Mouse (Mus musculus): ENCODE measurements around the gene Tmem251. TPM values are rescaled to one million over a fixed set of nuclear protein-coding genes. Genes with fewer than 3 reads are reported as not detected.
A peak's percentile ranks its signal among the peaks of the same experiment; 100 is the strongest.

The Tmem251 gene
- polyA plus RNA-seq, 1 experiment from 2014 or later: 13.2 TPM

DNA sequence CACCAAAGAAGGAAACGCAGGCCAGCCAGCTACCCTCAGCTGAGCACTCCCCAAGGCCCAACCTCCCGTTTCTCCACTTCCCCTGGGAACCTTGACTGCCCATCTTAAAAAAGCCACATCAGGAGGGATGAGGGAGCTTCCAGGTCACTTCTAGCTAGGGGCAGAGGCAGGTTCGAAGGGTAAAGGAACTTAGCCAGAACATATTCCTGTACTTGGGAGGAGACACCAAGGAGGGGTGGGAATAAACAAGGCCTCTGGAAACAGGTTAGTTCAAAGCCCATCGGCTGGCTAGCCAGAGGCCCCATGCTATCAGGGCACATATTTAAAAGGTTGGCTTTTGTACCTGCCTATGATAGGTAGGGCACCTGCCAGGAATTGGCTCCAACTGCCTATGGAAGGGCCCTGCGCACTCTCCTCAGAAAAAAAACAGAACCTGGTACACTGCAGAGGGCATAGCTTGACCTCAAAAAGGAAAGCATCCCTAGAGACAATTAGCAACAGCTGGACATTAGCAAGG, 41.8 kb upstream of the Tmem251 start:
- Histone ChIP-seq H3K9me3 (ENCODE audit: control insufficient read depth, low read length) (no peaks in the 10 kb centered on the region), H3K27ac (replicated peaks; ENCODE audit: low read depth, low read length) (no peak overlapping the region), H3K4me2 (ENCODE audit: low read length) (peak overlapping the region; percentile 79), H3K36me3 (ENCODE audit: control insufficient read depth, insufficient read depth, low read length) (no peaks in the 10 kb centered on the region), H3K4me3 (replicated peaks; ENCODE audit: low read depth, low read length) (no peak overlapping the region), H3K4me1 (ENCODE audit: control insufficient read depth, insufficient read depth, low read length) (peaks cover 43% of the 10 kb centered on the region), H3K9ac (replicated peaks; ENCODE audit: low read length) (no peak overlapping the region), H3K27me3 (ENCODE audit: control insufficient read depth, insufficient read depth, low read length) (no peaks in the 10 kb centered on the region)
- no peak for ATAC-seq (ENCODE audit: low FRiP score, low TSS enrichment)
- DNase-seq: no peak
- WGBS: 89% methylated on average over 5 of the region's 5 CpGs

- no peak overlapping the region for H3K9ac ChIP-seq (replicated peaks; ENCODE audit: low read length)
- ATAC-seq (ENCODE audit: low FRiP score, low TSS enrichment): no peak
- peak overlapping the region; percentile 79 for H3K4me2 ChIP-seq (ENCODE audit: low read length)
- no peaks in the 10 kb centered on the region for H3K27me3 ChIP-seq (ENCODE audit: control insufficient read depth, insufficient read depth, low read length)
- WGBS: 4% methylated on average over 15 of the region's 15 CpGs
- DNase-seq: peak; percentile 95
- H3K4me1 ChIP-seq (ENCODE audit: control insufficient read depth, insufficient read depth, low read length): peaks cover 40% of the 10 kb centered on the region
- peak overlapping the region; percentile 67 for H3K4me3 ChIP-seq (replicated peaks; ENCODE audit: low read depth, low read length)
- H3K9me3 ChIP-seq (ENCODE audit: control insufficient read depth, low read length): no peaks in the 10 kb centered on the region
- H3K36me3 ChIP-seq (ENCODE audit: control insufficient read depth, insufficient read depth, low read length): no peaks in the 10 kb centered on the region
- H3K27ac ChIP-seq (replicated peaks; ENCODE audit: low read depth, low read length): peak overlapping the region; percentile 15; the same call in 1 of the 2 replicates
These were observed 41.0 kb upstream of the Tmem251 start for GRCm38 (mm10) chr12:102702356-102703110.

DNA sequence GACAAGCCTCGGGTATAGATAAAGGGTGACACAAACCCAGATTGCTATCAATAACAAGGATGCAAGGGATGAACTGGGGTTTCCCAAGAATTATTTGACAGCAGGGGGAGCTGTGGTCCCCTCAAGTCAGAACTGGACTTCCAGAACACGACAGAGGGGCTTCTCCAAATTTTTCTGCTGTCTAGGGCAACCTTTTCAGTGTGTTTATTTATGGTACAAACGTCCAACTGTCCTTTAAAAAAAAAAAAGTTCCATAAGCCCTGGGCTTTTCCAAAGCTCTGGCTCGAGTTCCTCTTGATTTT, 40.5 kb upstream of the Tmem251 start:
- Histone ChIP-seq H3K36me3 (ENCODE audit: control insufficient read depth, insufficient read depth, low read length) (no peaks in the 10 kb centered on the region), H3K4me1 (ENCODE audit: control insufficient read depth, insufficient read depth, low read length) (peaks cover 35% of the 10 kb centered on the region), H3K4me2 (ENCODE audit: low read length) (peak overlapping the region; percentile 79), H3K9me3 (ENCODE audit: control insufficient read depth, low read length) (no peaks in the 10 kb centered on the region), H3K27ac (replicated peaks; ENCODE audit: low read depth, low read length) (peak overlapping the region; percentile 15), H3K9ac (replicated peaks; ENCODE audit: low read length) (no peak overlapping the region), H3K27me3 (ENCODE audit: control insufficient read depth, insufficient read depth, low read length) (no peaks in the 10 kb centered on the region), H3K4me3 (replicated peaks; ENCODE audit: low read depth, low read length) (peak overlapping the region; percentile 67)
- ATAC-seq (ENCODE audit: low FRiP score, low TSS enrichment) (no peak), DNase-seq (peak; percentile 74)
- under 1% methylated on average over 4 of the region's 4 CpGs for WGBS

DNA sequence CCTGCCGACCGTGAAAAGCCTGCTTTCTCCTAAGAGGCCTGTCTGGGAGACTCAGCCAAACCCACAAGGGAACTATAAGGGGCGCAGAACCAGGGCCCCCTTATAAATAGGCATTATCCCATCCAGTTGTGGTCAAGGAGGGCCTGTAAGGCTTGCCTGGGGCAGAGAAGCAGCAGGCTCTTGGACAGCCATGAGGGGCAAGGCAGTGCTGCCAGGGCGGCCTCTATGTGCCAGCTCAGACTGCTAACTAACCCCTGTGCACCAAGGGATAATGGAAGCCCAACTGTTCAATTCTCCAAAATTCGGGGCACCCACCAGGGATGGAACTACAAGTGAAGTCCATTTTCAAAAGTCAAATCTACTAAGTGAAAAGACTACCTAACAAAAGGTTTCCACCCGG, 40.1 kb upstream of the Tmem251 start:
- Histone ChIP-seq H3K9me3 (ENCODE audit: control insufficient read depth, low read length) (no peaks in the 10 kb centered on the region), H3K27me3 (ENCODE audit: control insufficient read depth, insufficient read depth, low read length) (no peaks in the 10 kb centered on the region), H3K4me3 (replicated peaks; ENCODE audit: low read depth, low read length) (peak overlapping the region; percentile 67), H3K9ac (replicated peaks; ENCODE audit: low read length) (peak overlapping the region; percentile 73; the same call in 1 of the 2 replicates), H3K36me3 (ENCODE audit: control insufficient read depth, insufficient read depth, low read length) (no peaks in the 10 kb centered on the region), H3K4me1 (ENCODE audit: control insufficient read depth, insufficient read depth, low read length) (peaks cover 31% of the 10 kb centered on the region), H3K27ac (replicated peaks; ENCODE audit: low read depth, low read length) (no peak overlapping the region; the same call in 1 of the 2 replicates), H3K4me2 (ENCODE audit: low read length) (peak overlapping the region; percentile 79)
- ATAC-seq (ENCODE audit: low FRiP score, low TSS enrichment) (no peak), DNase-seq (no peak)
- 18% methylated on average over 6 of the region's 6 CpGs for WGBS

GRCm38 (mm10) chr12:102703921-102704408, 39.6 kb upstream of the Tmem251 start:
- Histone ChIP-seq H3K9me3 (ENCODE audit: control insufficient read depth, low read length) (no peaks in the 10 kb centered on the region), H3K4me1 (ENCODE audit: control insufficient read depth, insufficient read depth, low read length) (peaks cover 28% of the 10 kb centered on the region), H3K9ac (replicated peaks; ENCODE audit: low read length) (peak overlapping the region; percentile 73), H3K4me2 (ENCODE audit: low read length) (peak overlapping the region; percentile 79), H3K27ac (replicated peaks; ENCODE audit: low read depth, low read length) (peak overlapping the region; percentile 89; the same call in 1 of the 2 replicates), H3K27me3 (ENCODE audit: control insufficient read depth, insufficient read depth, low read length) (no peaks in the 10 kb centered on the region), H3K4me3 (replicated peaks; ENCODE audit: low read depth, low read length) (peak overlapping the region; percentile 67), H3K36me3 (ENCODE audit: control insufficient read depth, insufficient read depth, low read length) (no peaks in the 10 kb centered on the region)
- ATAC-seq (ENCODE audit: low FRiP score, low TSS enrichment) (no peak), DNase-seq (peak; percentile 60)
- 5% methylated on average over 17 of the region's 17 CpGs for WGBS

- Histone ChIP-seq H3K4me2 (ENCODE audit: low read length) (peak within 1 kb of the TSS; percentile 79), H3K9me3 (ENCODE audit: control insufficient read depth, low read length) (no peaks in the 10 kb centered on the region), H3K27me3 (ENCODE audit: control insufficient read depth, insufficient read depth, low read length) (no peaks in the 10 kb centered on the region), H3K9ac (replicated peaks; ENCODE audit: low read length) (peak within 1 kb of the TSS; percentile 73), H3K4me3 (replicated peaks; ENCODE audit: low read depth, low read length) (peak within 1 kb of the TSS; percentile 67), H3K27ac (replicated peaks; ENCODE audit: low read depth, low read length) (peak within 1 kb of the TSS; percentile 89), H3K4me1 (ENCODE audit: control insufficient read depth, insufficient read depth, low read length) (peaks cover 28% of the 10 kb centered on the region), H3K36me3 (ENCODE audit: control insufficient read depth, insufficient read depth, low read length) (no peaks in the 10 kb centered on the region)
- under 1% methylated on average over 77 of the region's 105 CpGs for WGBS
- ATAC-seq (ENCODE audit: low FRiP score, low TSS enrichment) (peak; percentile 84), DNase-seq (peak; percentile 88)
These were observed 38.9 kb upstream of the Tmem251 start, which contains the start of gene Itpk1 for GRCm38 (mm10) chr12:102704457-102705198. Gene Itpk1, minus strand, starts transcription at chr12:102704930.

DNA sequence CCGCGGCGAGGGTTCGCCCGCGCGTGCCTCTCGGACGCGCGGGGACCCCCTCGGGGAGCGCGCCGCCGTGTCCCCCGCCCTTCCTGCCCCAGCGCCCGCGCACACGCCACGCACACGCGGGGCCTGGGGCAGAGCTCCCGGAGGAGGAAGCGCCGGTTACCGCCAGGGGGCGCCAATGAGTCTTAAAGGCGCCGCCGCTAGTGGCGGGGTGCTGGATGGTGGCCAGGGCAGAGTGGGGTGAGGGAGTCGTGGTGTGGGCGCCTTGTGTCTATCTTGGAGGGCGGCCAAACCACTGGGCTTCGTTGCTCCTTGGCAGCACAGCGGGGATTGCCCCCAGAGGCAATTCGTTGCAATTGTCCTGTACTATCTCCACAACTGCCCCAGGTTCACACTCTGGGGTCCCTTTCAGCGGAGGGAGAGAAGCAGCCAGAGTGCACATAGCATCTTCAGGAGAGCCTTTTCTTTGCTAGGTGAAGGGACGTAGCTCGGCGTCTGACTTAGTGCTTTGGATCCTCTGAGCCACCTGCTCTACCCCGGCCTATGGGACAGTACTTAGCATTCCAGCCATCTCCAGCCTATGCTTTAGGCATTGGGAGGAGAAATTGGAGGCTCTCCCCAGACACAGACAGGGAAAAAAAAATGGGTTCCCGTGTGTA, 38.2 kb upstream of the Tmem251 start:
- ATAC-seq (ENCODE audit: low FRiP score, low TSS enrichment): peak; percentile 82
- peak overlapping the region; percentile 89 for H3K27ac ChIP-seq (replicated peaks; ENCODE audit: low read depth, low read length)
- peak; percentile 94 for DNase-seq
- no peaks in the 10 kb centered on the region for H3K9me3 ChIP-seq (ENCODE audit: control insufficient read depth, low read length)
- 1% methylated on average over 45 of the region's 45 CpGs for WGBS
- H3K4me2 ChIP-seq (ENCODE audit: low read length): peak overlapping the region; percentile 79
- peak overlapping the region; percentile 73 for H3K9ac ChIP-seq (replicated peaks; ENCODE audit: low read length)
- H3K4me1 ChIP-seq (ENCODE audit: control insufficient read depth, insufficient read depth, low read length): peaks cover 28% of the 10 kb centered on the region
- no peaks in the 10 kb centered on the region for H3K27me3 ChIP-seq (ENCODE audit: control insufficient read depth, insufficient read depth, low read length)
- H3K4me3 ChIP-seq (replicated peaks; ENCODE audit: low read depth, low read length): peak overlapping the region; percentile 67
- H3K36me3 ChIP-seq (ENCODE audit: control insufficient read depth, insufficient read depth, low read length): no peaks in the 10 kb centered on the region

DNA sequence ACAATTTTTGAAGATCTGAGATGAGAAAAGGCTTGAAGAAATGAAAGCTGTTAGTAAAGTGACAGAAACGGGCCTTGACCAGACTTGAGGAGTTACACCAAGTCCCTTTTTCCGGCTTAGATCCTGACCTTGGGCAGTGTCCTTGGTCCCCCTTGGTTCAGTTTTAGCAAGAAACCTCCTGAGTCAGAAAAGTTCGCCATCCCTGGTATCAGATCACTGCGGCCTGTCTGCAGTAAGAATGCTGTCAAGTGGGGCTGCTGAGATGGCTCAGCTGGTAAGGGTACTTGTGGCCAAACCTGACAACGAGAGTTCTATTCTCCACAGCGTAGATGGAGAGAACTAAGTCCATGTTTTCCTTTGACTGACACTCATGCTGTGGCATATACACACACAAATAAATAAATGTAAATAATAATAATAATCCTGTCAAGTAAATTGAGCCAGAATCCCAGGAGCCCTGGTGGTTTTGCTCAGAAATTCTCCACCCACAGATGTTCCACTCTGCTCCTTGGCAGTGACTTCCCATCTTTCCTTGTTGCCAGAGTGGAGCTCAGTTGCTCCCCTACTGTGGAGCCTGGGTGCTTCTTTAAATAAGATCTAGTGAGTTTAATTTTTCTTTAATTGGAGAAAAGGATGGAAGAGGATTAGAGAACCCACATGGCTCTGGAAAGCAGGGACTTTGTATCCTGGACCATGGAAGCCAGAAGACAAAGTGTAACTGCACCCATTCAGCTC, 37.5 kb upstream of the Tmem251 start:
- DNase-seq (no peak), ATAC-seq (ENCODE audit: low FRiP score, low TSS enrichment) (no peak)
- Histone ChIP-seq H3K36me3 (ENCODE audit: control insufficient read depth, insufficient read depth, low read length) (no peaks in the 10 kb centered on the region), H3K4me1 (ENCODE audit: control insufficient read depth, insufficient read depth, low read length) (peaks cover 28% of the 10 kb centered on the region), H3K4me3 (replicated peaks; ENCODE audit: low read depth, low read length) (no peak overlapping the region), H3K9me3 (ENCODE audit: control insufficient read depth, low read length) (no peaks in the 10 kb centered on the region), H3K27me3 (ENCODE audit: control insufficient read depth, insufficient read depth, low read length) (no peaks in the 10 kb centered on the region), H3K9ac (replicated peaks; ENCODE audit: low read length) (no peak overlapping the region), H3K27ac (replicated peaks; ENCODE audit: low read depth, low read length) (peak overlapping the region; percentile 89; the same call in 1 of the 2 replicates), H3K4me2 (ENCODE audit: low read length) (peak overlapping the region; percentile 79)
- WGBS: 72% methylated on average over 6 of the region's 6 CpGs

Measured in midbrain, embryonic 14.5 days (tissue).